Mouse (Mus musculus): ENCODE measurements around the gene Hnrnpm. TPM values are rescaled to one million over a fixed set of nuclear protein-coding genes. Genes with fewer than 3 reads are reported as not detected.
"Not testable (repeated sequence)": the region's sequence is repeated elsewhere in the genome, so short reads cannot be mapped to it uniquely, and the experiment has no call there.

The Hnrnpm gene
- total RNA-seq, 1 experiment from 2014 or later, result 543 TPM

GRCm38 (mm10) chr17:33675452-33675851 lies 11.2 kb downstream of the Hnrnpm start:
- ATAC-seq (replicated peaks; ENCODE audit: low read depth, poor library complexity, severe bottlenecking), result no peak

GRCm38 (mm10) chr17:33673837-33674236 lies 12.8 kb downstream of the Hnrnpm start:
- ATAC-seq (replicated peaks; ENCODE audit: low read depth, poor library complexity, severe bottlenecking), result no peak

GRCm38 (mm10) chr17:33669681-33670080 lies 17.0 kb downstream of the Hnrnpm start:
- no peak for ATAC-seq (replicated peaks; ENCODE audit: low read depth, poor library complexity, severe bottlenecking)

- ATAC-seq (replicated peaks; ENCODE audit: low read depth, poor library complexity, severe bottlenecking), result no peak
Observed at GRCm38 (mm10) chr17:33666813-33667212, 19.8 kb downstream of the Hnrnpm start.

- ATAC-seq (replicated peaks; ENCODE audit: low read depth, poor library complexity, severe bottlenecking), result 0 out of 2 replicates have a peak, but pooled peaks have one; percentile 3
Observed at GRCm38 (mm10) chr17:33649781-33650475, 36.7 kb downstream of the Hnrnpm start.

GRCm38 (mm10) chr17:33645073-33645472 lies 41.6 kb downstream of the Hnrnpm start:
- no peak for ATAC-seq (replicated peaks; ENCODE audit: low read depth, poor library complexity, severe bottlenecking)

GRCm38 (mm10) chr17:33644068-33644467 lies 42.6 kb downstream of the Hnrnpm start:
- ATAC-seq (replicated peaks; ENCODE audit: low read depth, poor library complexity, severe bottlenecking), result no peak

GRCm38 (mm10) chr17:33639743-33640142 lies 46.9 kb downstream of the Hnrnpm start:
- ATAC-seq (replicated peaks; ENCODE audit: low read depth, poor library complexity, severe bottlenecking), result peak; percentile 49

- ATAC-seq (replicated peaks; ENCODE audit: low read depth, poor library complexity, severe bottlenecking), result peak; percentile 53
Observed at GRCm38 (mm10) chr17:33637516-33638276, 49.0 kb downstream of the Hnrnpm start, which contains the start of gene Pram1. Gene Pram1 (plus strand): TSS chr17:33638056.

- ATAC-seq (replicated peaks; ENCODE audit: low read depth, poor library complexity, severe bottlenecking), result no peak
Observed at GRCm38 (mm10) chr17:33637038-33637437, 49.6 kb downstream of the Hnrnpm start.

GRCm38 (mm10) chr17:33631796-33632195 lies 54.9 kb downstream of the Hnrnpm start:
- ATAC-seq (replicated peaks; ENCODE audit: low read depth, poor library complexity, severe bottlenecking), result no peak

- ATAC-seq (replicated peaks; ENCODE audit: low read depth, poor library complexity, severe bottlenecking), result no peak
Observed at GRCm38 (mm10) chr17:33631236-33631635, 55.4 kb downstream of the Hnrnpm start.

GRCm38 (mm10) chr17:33630171-33630895 lies 56.3 kb downstream of the Hnrnpm start:
- no peak for ATAC-seq (replicated peaks; ENCODE audit: low read depth, poor library complexity, severe bottlenecking)

GRCm38 (mm10) chr17:33629487-33630125 lies 57.1 kb downstream of the Hnrnpm start:
- no peak for ATAC-seq (replicated peaks; ENCODE audit: low read depth, poor library complexity, severe bottlenecking)

- ATAC-seq (replicated peaks; ENCODE audit: low read depth, poor library complexity, severe bottlenecking), result peak; percentile 95
Observed at GRCm38 (mm10) chr17:33628621-33629486, 57.8 kb downstream of the Hnrnpm start, which contains the start of gene Zfp414. Gene Zfp414 (plus strand): TSS chr17:33629090.

- no peak for ATAC-seq (replicated peaks; ENCODE audit: low read depth, poor library complexity, severe bottlenecking)
Observed at GRCm38 (mm10) chr17:33627281-33627680, 59.4 kb downstream of the Hnrnpm start.

- not testable (repeated sequence) for ATAC-seq (replicated peaks; ENCODE audit: low read depth, poor library complexity, severe bottlenecking)
Observed at GRCm38 (mm10) chr17:33613726-33614125, 72.9 kb downstream of the Hnrnpm start.

GRCm38 (mm10) chr17:33610548-33610947 lies 76.1 kb downstream of the Hnrnpm start:
- ATAC-seq (replicated peaks; ENCODE audit: low read depth, poor library complexity, severe bottlenecking), result no peak

- 0 out of 2 replicates have a peak, but pooled peaks have one; percentile 29 for ATAC-seq (replicated peaks; ENCODE audit: low read depth, poor library complexity, severe bottlenecking)
Observed at GRCm38 (mm10) chr17:33607273-33607672, 79.4 kb downstream of the Hnrnpm start.

Measured in common myeloid progenitor, adult 5-6 weeks (primary cell).